Mouse (Mus musculus): ENCODE data around the gene Abl1. TPM values are rescaled to one million over a fixed set of nuclear protein-coding genes. Genes with fewer than 3 reads are reported as not detected.

Abl1 gene
- total RNA-seq, 2 experiments from 2014 or later: 109 to 112 TPM

- DNase-seq (ENCODE audit: low spot score in 2 of 2): no peak
Observed at GRCm38 (mm10) chr2:31779258-31779657, 91.1 kb downstream of the Abl1 start.

- no peak for DNase-seq (ENCODE audit: low spot score in 2 of 2)
Observed at GRCm38 (mm10) chr2:31782958-31783602, 94.9 kb downstream of the Abl1 start.

- peak in 1 of 2 experiments; percentile 57 for DNase-seq (ENCODE audit: low spot score in 2 of 2)
Observed at GRCm38 (mm10) chr2:31785074-31785473, 96.9 kb downstream of the Abl1 start.

- DNase-seq (ENCODE audit: low spot score in 2 of 2): peak; percentile 35 to 55
Observed at GRCm38 (mm10) chr2:31787029-31787428, 98.9 kb downstream of the Abl1 start.

- no peak for DNase-seq (ENCODE audit: low spot score in 2 of 2)
Observed at GRCm38 (mm10) chr2:31788227-31788626, 100.1 kb downstream of the Abl1 start.

GRCm38 (mm10) chr2:31789215-31789614 lies 101.0 kb downstream of the Abl1 start:
- no peak for DNase-seq (ENCODE audit: low spot score in 2 of 2)

- DNase-seq (ENCODE audit: low spot score in 2 of 2): no peak
Observed at GRCm38 (mm10) chr2:31790728-31791251, 102.6 kb downstream of the Abl1 start.

- no peak for DNase-seq (ENCODE audit: low spot score in 2 of 2)
Observed at GRCm38 (mm10) chr2:31791260-31791659, 103.1 kb downstream of the Abl1 start.

- DNase-seq (ENCODE audit: low spot score in 2 of 2): no peak
Observed at GRCm38 (mm10) chr2:31792611-31793010, 104.4 kb downstream of the Abl1 start.

- no peak for DNase-seq (ENCODE audit: low spot score in 2 of 2)
Observed at GRCm38 (mm10) chr2:31796943-31797342, 108.8 kb downstream of the Abl1 start.

GRCm38 (mm10) chr2:31801416-31801815 lies 113.2 kb downstream of the Abl1 start:
- no peak for DNase-seq (ENCODE audit: low spot score in 2 of 2)

GRCm38 (mm10) chr2:31802811-31803210 lies 114.6 kb downstream of the Abl1 start:
- DNase-seq (ENCODE audit: low spot score in 2 of 2): no peak

- no peak for DNase-seq (ENCODE audit: low spot score in 2 of 2)
Observed at GRCm38 (mm10) chr2:31803480-31803879, 115.3 kb downstream of the Abl1 start.

GRCm38 (mm10) chr2:31806639-31807382 lies 118.6 kb downstream of the Abl1 start:
- no peak for DNase-seq (ENCODE audit: low spot score in 2 of 2)

GRCm38 (mm10) chr2:31808410-31809357 lies 120.5 kb downstream of the Abl1 start:
- DNase-seq (ENCODE audit: low spot score in 2 of 2): no peak

- DNase-seq (ENCODE audit: low spot score in 2 of 2): no peak
Observed at GRCm38 (mm10) chr2:31809358-31809740, 121.2 kb downstream of the Abl1 start.

GRCm38 (mm10) chr2:31810444-31810843 lies 122.3 kb downstream of the Abl1 start, which contains the start of gene Qrfp:
Gene Qrfp (minus strand): TSS chr2:31810580.
- DNase-seq (ENCODE audit: low spot score in 2 of 2): no peak

- DNase-seq (ENCODE audit: low spot score in 2 of 2): no peak
Observed at GRCm38 (mm10) chr2:31811086-31811958, 123.1 kb downstream of the Abl1 start.

- no peak for DNase-seq (ENCODE audit: low spot score in 2 of 2)
Observed at GRCm38 (mm10) chr2:31813641-31814040, 125.5 kb downstream of the Abl1 start.

GRCm38 (mm10) chr2:31814699-31815098 lies 126.5 kb downstream of the Abl1 start:
- DNase-seq (ENCODE audit: low spot score in 2 of 2): no peak

All from adrenal gland, postnatal 4 days (tissue).